Mouse (Mus musculus) liver, embryonic 14.5 days (tissue): ENCODE measurements around the gene Msi2. TPM values are rescaled to one million over a fixed set of nuclear protein-coding genes. Genes with fewer than 3 reads are reported as not detected.
A peak's percentile ranks its signal among the peaks of the same experiment; 100 is the strongest.

Source experiments
- ATAC-seq: fragments of 200-750 bp; cut with Nextera tagmentation; 2 replicates; pipeline ENCODE4 v1.8.0; 2017; ENCODE audit warnings: moderate number of reproducible peaks, mild to moderate bottlenecking, moderate library complexity; ENCODE audit not compliant: insufficient read depth
- DNase-seq, 3 experiments: peaks; one replicate each; pipeline ENCODE4 v3.0.0-alpha.2; 2012 to 2013; ENCODE audit warnings: low read depth in 3 of 3, low spot score in 3 of 3
- H3K27ac ChIP-seq: fragments of 300-500 bp; sonication (generic); 2 replicates; pipeline ENCODE4 v1.5.1; 2014; ENCODE audit warnings: moderate library complexity, mild to moderate bottlenecking, control low read depth, inconsistent platforms
- H3K27me3 ChIP-seq: fragments of 300-500 bp; sonication (generic); 2 replicates; pipeline ENCODE4 v1.6.1; 2014; ENCODE audit warnings: mild to moderate bottlenecking, low read length, moderate library complexity; ENCODE audit not compliant: control insufficient read depth, insufficient read depth
- H3K36me3 ChIP-seq: fragments of 300-500 bp; sonication (generic); replicated peaks from 2 replicates; pipeline ENCODE4 v1.6.1; 2014; ENCODE audit warnings: low read depth; ENCODE audit not compliant: control insufficient read depth, insufficient read depth
- H3K4me1 ChIP-seq, 2 experiments: fragments of 200-500 bp in 1 of 2; fragments of 300-500 bp in 1 of 2; sonication (generic) in 1 of 2; replicated peaks; 2 replicates each; pipeline ENCODE4 v1.6.1; 2012 to 2014; ENCODE audit warnings: antibody characterized with exemption in 1 of 2, inconsistent platforms in 1 of 2, low read length in 1 of 2; ENCODE audit not compliant: control insufficient read depth in 2 of 2, insufficient read depth in 2 of 2
- H3K4me2 ChIP-seq: fragments of 300-500 bp; sonication (generic); 2 replicates; pipeline ENCODE4 v1.6.1; 2014; ENCODE audit warnings: low read depth, mild to moderate bottlenecking, control low read depth, moderate library complexity
- H3K4me3 ChIP-seq, 2 experiments: fragments of 200-500 bp in 1 of 2; fragments of 300-500 bp in 1 of 2; sonication (generic) in 1 of 2; 2 replicates each; pipeline ENCODE4 v1.5.1; 2012 to 2014; ENCODE audit warnings: low read depth in 2 of 2, low read length in 2 of 2, mild to moderate bottlenecking in 2 of 2, control low read depth in 1 of 2, inconsistent platforms in 1 of 2, moderate library complexity in 1 of 2; ENCODE audit not compliant: insufficient read depth in 1 of 2
- H3K9ac ChIP-seq: fragments of 300-500 bp; sonication (generic); replicated peaks from 2 replicates; pipeline ENCODE4 v1.6.1; 2014; ENCODE audit warnings: mild to moderate bottlenecking, control low read depth, moderate library complexity
- H3K9me3 ChIP-seq: fragments of 300-500 bp; sonication (generic); 2 replicates; pipeline ENCODE4 v1.6.1; 2016; ENCODE audit warnings: low read length, mixed read lengths; ENCODE audit not compliant: control insufficient read depth
- CTCF ChIP-seq: IDR thresholded peaks from 2 replicates; pipeline ENCODE4 v1.5.1; 2016; ENCODE audit warnings: antibody characterized with exemption, low read depth, control low read depth
- EP300 ChIP-seq: IDR thresholded peaks from 2 replicates; pipeline ENCODE4 v1.6.1; 2016; ENCODE audit warnings: antibody characterized with exemption, low read depth
- WGBS: fragments of 180-500 bp; shearing (Covaris S2); extraction: QIAGEN DNeasy Blood & Tissue Kit; methylation state at CpG from one replicate; pipeline ENCODE4 v1.1.7; 2014; ENCODE audit not compliant: insufficient replicate concordance; 5-methylcytosine and 5-hydroxymethylcytosine counted together
- polyA plus RNA-seq, 2 experiments: library from polyadenylated mRNA; depleted of rRNA in 1 of 2; stranded (reverse) in 1 of 2; unstranded in 1 of 2; fragments of >200 nt; fragmentation: Nextera tagmentation in 1 of 2; extraction: Ambion mirVana in 1 of 2; gene quantifications; 2 replicates each; pipeline versions ENCODE4 v1.2.1 to v1.2.3; 2012 to 2014

The Msi2 gene
- polyA plus RNA-seq, 2 experiments: 2.1 to 6.2 TPM

DNA sequence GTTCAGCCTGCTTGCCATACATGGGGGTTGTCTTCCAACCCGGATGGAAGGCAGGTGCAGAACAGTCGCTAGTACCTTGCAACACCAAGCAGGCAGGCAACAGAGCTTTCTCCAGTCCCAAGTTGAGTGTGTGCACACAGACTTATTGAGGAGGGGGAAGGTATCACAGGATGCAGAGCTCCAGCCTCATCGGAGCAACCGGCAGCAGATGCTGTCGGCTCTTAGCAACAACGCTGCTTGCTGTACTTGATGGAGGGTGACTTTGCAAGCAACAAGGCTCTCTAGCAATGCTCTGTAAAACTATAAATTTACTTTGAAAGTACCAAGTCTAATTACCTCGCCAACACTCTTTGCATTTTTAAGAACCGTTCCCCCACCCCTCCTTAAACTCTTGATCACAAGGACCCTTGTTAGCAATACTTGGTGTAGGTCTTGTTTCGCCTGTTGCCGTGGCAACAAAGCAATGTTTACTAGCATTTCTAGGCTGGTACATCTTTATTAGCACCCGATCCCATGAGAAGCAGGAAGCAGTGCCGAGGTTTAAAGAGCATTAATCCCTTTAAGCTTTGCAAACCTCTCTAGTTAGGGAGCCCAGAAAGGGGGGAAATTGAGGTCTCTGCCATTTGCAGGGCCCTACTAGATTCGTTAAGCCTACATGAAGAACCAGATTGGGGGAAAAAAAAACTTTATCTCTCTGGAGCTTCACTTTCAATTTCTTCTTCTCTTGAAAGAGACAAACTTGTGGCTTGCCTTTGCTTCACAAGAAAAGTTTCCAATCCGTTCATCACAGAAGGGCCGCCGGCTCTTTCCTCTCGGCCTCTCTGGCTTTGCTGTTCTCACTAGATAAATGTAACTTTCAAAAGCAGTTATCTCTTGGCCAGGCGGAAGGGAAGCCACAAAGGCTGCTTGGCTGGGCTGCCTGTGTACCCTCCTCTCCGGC, 263.2 kb downstream of the Msi2 start:
- WGBS: 36% methylated on average over 19 of the region's 19 CpGs
- no peak overlapping the region for H3K4me2 ChIP-seq
- H3K9ac ChIP-seq: no peak overlapping the region
- peaks cover 0 to 11% of the 10 kb centered on the region in 2 experiments; a peak in 2 of 4 replicates for H3K4me1 ChIP-seq
- H3K27me3 ChIP-seq: no peaks in the 10 kb centered on the region
- no peaks in the 10 kb centered on the region for H3K36me3 ChIP-seq
- no peak overlapping the region for H3K4me3 ChIP-seq
- H3K9me3 ChIP-seq: no peaks in the 10 kb centered on the region
- no peak for TF ChIP-seq CTCF
- TF ChIP-seq EP300: 0 out of 2 replicates have a peak, but pooled peaks have one; percentile 7
- H3K27ac ChIP-seq: no peak overlapping the region
- ATAC-seq (peak; percentile 50; the same call in 1 of the 2 replicates), DNase-seq (peak in 1 of 3 experiments; percentile 12)

DNA sequence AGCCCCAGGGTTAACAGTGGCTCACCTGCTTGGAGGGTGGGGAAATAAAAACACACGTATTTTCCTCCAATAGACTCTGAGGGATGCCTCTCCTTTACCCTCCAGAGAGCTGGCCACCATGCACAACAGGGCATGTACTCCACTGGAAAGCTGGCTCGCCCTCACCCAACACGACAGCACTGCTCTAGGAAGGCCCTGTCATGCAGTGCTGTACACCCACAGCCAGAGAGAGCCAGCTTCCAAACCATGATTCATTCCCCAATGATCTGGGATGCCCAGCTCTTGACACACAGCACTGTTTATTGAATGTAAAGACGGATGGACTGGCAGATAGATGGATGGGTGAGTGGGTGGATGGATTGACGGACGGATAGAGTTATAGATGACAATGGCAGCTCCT, 269.1 kb downstream of the Msi2 start:
- no peak overlapping the region for H3K27ac ChIP-seq
- TF ChIP-seq EP300 (no peak), CTCF (no peak)
- H3K27me3 ChIP-seq: no peaks in the 10 kb centered on the region
- no peaks in the 10 kb centered on the region for H3K36me3 ChIP-seq
- no peak overlapping the region for H3K4me2 ChIP-seq
- H3K4me1 ChIP-seq: no peaks in the 10 kb centered on the region
- no peak for ATAC-seq
- H3K9me3 ChIP-seq: no peaks in the 10 kb centered on the region
- 75% methylated on average over 6 of the region's 6 CpGs for WGBS
- DNase-seq: no peak
- no peak overlapping the region for H3K4me3 ChIP-seq
- no peak overlapping the region for H3K9ac ChIP-seq

DNA sequence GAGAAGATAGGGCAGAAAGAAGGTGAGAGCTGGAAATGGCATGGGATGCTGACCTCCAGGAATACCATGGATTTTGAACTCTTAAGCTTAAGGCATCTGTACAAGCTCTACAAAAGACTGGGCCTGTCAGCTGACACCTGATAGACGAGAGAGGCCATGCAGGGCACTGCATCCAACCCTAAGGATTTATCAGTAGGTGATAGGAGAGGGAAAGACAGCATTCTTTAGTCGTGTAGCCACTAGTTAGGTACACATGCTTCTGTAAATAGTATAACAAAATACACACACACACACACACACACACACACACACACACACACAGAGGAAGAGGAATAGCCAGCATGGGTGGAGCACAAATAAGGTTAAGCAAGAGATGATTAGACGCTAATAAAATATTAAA, 269.7 kb downstream of the Msi2 start:
- no peaks in the 10 kb centered on the region for H3K4me1 ChIP-seq
- H3K4me2 ChIP-seq: no peak overlapping the region
- H3K4me3 ChIP-seq: no peak overlapping the region
- TF ChIP-seq CTCF: no peak
- no peak for TF ChIP-seq EP300
- no peak overlapping the region for H3K9ac ChIP-seq
- H3K27ac ChIP-seq: no peak overlapping the region
- no peaks in the 10 kb centered on the region for H3K27me3 ChIP-seq
- ATAC-seq (no peak), DNase-seq (no peak)
- WGBS: 43% methylated on average over 3 of the region's 3 CpGs
- H3K36me3 ChIP-seq: no peaks in the 10 kb centered on the region
- H3K9me3 ChIP-seq: no peaks in the 10 kb centered on the region

DNA sequence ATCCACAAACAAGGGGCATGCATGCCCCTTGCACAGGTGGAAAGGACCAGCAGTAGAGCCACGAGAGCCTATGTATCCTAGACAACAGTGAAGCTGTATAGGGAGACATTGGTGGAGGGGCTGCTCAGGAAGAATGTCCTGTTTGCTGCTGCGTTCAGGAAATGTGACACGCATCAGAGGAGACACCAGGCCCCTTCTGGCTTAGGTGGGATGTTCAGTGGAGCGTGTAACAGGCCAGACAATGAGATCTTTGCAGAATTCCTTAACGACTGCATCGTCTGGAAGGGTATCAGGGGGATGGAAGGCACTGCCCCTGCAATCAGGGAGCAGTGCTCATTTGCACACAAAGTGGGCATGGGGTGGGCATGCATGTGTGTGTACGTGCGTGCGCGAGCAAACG, 271.0 kb downstream of the Msi2 start:
- no peaks in the 10 kb centered on the region for H3K4me1 ChIP-seq
- no peak for TF ChIP-seq CTCF
- no peak for TF ChIP-seq EP300
- no peaks in the 10 kb centered on the region for H3K36me3 ChIP-seq
- no peak overlapping the region for H3K4me2 ChIP-seq
- H3K27ac ChIP-seq: no peak overlapping the region
- H3K27me3 ChIP-seq: no peaks in the 10 kb centered on the region
- no peak overlapping the region for H3K4me3 ChIP-seq
- WGBS: 75% methylated on average over 11 of the region's 11 CpGs
- H3K9me3 ChIP-seq: no peaks in the 10 kb centered on the region
- H3K9ac ChIP-seq: no peak overlapping the region
- ATAC-seq (no peak), DNase-seq (no peak)

DNA sequence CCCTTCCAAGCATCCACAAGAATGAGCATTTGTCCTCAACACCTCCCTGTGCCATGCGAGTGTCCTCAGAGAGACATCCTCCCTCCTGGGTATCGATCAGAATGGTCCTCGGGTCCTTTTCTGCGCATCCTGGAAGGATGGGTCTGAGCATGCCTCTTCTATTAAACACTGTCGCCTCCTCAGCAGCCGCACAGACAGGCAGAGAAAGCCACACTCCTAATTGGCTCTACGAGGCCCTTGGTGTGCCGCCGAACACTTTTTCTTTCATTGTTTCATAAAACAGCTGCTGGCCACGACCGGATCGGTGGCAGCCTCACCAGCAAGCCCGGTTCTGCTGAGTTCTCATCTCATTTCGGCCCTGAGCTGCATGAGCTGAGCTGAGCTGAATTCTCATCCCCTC, 274.4 kb downstream of the Msi2 start:
- DNase-seq (no peak), ATAC-seq (no peak)
- Histone ChIP-seq H3K4me1 (no peaks in the 10 kb centered on the region), H3K4me2 (no peak overlapping the region), H3K36me3 (no peaks in the 10 kb centered on the region), H3K9ac (no peak overlapping the region), H3K4me3 (no peak overlapping the region), H3K27me3 (no peaks in the 10 kb centered on the region), H3K27ac (no peak overlapping the region), H3K9me3 (no peaks in the 10 kb centered on the region)
- WGBS: 82% methylated on average over 14 of the region's 14 CpGs
- TF ChIP-seq CTCF (no peak), EP300 (no peak)
